ENCODE assay signal across 21 mouse cellular contexts in the genomic region with DNA sequence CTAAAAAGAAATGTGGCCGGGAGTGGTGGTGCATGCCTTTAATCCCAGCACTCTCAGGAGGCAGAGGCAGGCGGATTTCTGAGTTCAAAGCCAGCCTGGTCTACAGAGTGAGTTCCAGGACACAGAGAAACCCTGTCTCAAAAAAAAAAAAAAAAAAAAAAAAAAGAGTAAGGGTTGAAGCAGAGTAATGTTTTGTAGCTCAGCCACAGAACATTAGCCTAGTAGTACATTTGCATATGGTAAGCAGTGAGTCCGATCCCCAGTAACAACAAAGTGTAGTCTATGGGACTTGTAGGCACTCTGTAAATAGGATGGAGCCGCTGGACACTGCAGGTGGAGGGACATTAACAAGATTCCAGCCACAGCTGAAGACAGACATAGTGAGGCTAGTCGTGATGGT. TPM values are rescaled to one million over a fixed set of nuclear protein-coding genes. Genes with fewer than 3 reads are reported as not detected.
DNase-seq lines count a peak whose midpoint lies in the region; ATAC-seq and TF ChIP-seq lines count a peak whose summit lies in the region.
"Had no signal": no experiment of that assay in that cellular context is flagged by ENCODE, and none has a peak within 500 bp of the region (broad histone marks: within the 10 kb centered on the region; RNA-seq: fewer than 3 reads in every experiment).

No protein-coding gene starts in this region.

- ATAC-seq in liver, embryonic 11.5 days (replicated peaks; ENCODE audit: low FRiP score), result no peak
- ATAC-seq in liver, postnatal 0 days, result no peak
- no peak for ATAC-seq in intestine, embryonic 16.5 days
- ATAC-seq: Patski had no signal

- H3K27ac ChIP-seq in heart, adult 2 months, result peak overlapping the region; percentile 90
- 0 out of 2 replicates have a peak overlapping the region, but pooled peaks have one; percentile 4 for H3K27ac ChIP-seq in liver, embryonic 11.5 days (ENCODE audit: low read depth, low read length)
- H3K27ac ChIP-seq in liver, postnatal 0 days (ENCODE audit: low read depth), result no peak overlapping the region
- no peak overlapping the region; the same call in 1 of the 2 replicates for H3K27ac ChIP-seq in CH12.LX (ENCODE audit: insufficient read depth, low read depth)
- H3K27ac ChIP-seq in MEL (ENCODE audit: control insufficient read depth, low read depth, low read length), result peak overlapping the region; percentile 92
- no peak overlapping the region for H3K27ac ChIP-seq in intestine, embryonic 16.5 days (ENCODE audit: low read length)
- H3K27ac ChIP-seq: embryonic facial prominence, embryonic 15.5 days; intestine, embryonic 15.5 days; liver, embryonic 14.5 days had no signal

- H3K79me2 ChIP-seq in heart, adult 2 months (replicated peaks; ENCODE audit: control insufficient read depth, insufficient read depth, low read length), result no peaks in the 10 kb centered on the region
- H3K79me2 ChIP-seq in CH12.LX (replicated peaks; ENCODE audit: control insufficient read depth, extremely low read depth, insufficient read depth, poor library complexity, severe bottlenecking), result peaks cover 2% of the 10 kb centered on the region
- H3K79me2 ChIP-seq in MEL (ENCODE audit: control insufficient read depth, insufficient read depth, low read length, poor library complexity), result peaks cover 28% of the 10 kb centered on the region

- no peak overlapping the region for H3K9ac ChIP-seq in heart, adult 2 months (ENCODE audit: low read depth, low read length)
- no peak overlapping the region for H3K9ac ChIP-seq in liver, embryonic 11.5 days (ENCODE audit: low read depth, low read length)
- H3K9ac ChIP-seq in liver, postnatal 0 days (replicated peaks), result no peak overlapping the region
- H3K9ac ChIP-seq in CH12.LX (ENCODE audit: insufficient read depth, low read depth) (peak overlapping the region; percentile 63; the same call in 1 of the 2 replicates), MEL (ENCODE audit: control insufficient read depth, low read depth, low read length, poor library complexity, severe bottlenecking) (peak overlapping the region; percentile 84)
- H3K9ac ChIP-seq in intestine, embryonic 16.5 days (ENCODE audit: low read depth, low read length), result no peak overlapping the region
- H3K9ac ChIP-seq: liver, embryonic 14.5 days had no signal

- WGBS in heart, adult 2 months, result 73% methylated on average over 5 of the region's 5 CpGs
- WGBS in liver, embryonic 11.5 days, result 64% methylated on average over 5 of the region's 5 CpGs
- 74% methylated on average over 5 of the region's 5 CpGs for WGBS in liver, postnatal 0 days (ENCODE audit: insufficient replicate concordance)
- 69% methylated on average over 5 of the region's 5 CpGs for WGBS in intestine, embryonic 16.5 days

- intact Hi-C loops in heart, adult 2 months (cut with DNase I), result loop anchor here (1.0 kb wide), 1 partner anchor 15 kb away; no protein-coding TSS in a partner anchor
- intact Hi-C loops in heart, postnatal 36 days (cut with DNase I), result loop anchor here (2.0 to 5.0 kb wide), 2 partner anchors 18 to 238 kb away; a partner anchor contains a TSS

- H3K9me3 ChIP-seq in liver, embryonic 11.5 days (ENCODE audit: control insufficient read depth, low read length), result no peaks in the 10 kb centered on the region
- H3K9me3 ChIP-seq in liver, postnatal 0 days (ENCODE audit: low read length), result no peaks in the 10 kb centered on the region
- H3K9me3 ChIP-seq in CH12.LX (replicated peaks; ENCODE audit: low read length), result no peaks in the 10 kb centered on the region
- no peaks in the 10 kb centered on the region for H3K9me3 ChIP-seq in MEL (replicated peaks; ENCODE audit: insufficient read depth, low read length)
- H3K9me3 ChIP-seq in intestine, embryonic 16.5 days (ENCODE audit: control insufficient read depth, low read length), result no peaks in the 10 kb centered on the region
- H3K9me3 ChIP-seq: embryonic facial prominence, embryonic 15.5 days; forebrain, embryonic 10.5 days; intestine, embryonic 15.5 days; limb, embryonic 10.5 days had no signal

- in situ Hi-C loops in CH12.LX (cut with MboI; ENCODE audit: low pct_ligation_motif_present, low pct_unique_long_range_greater_than_20kb, low sequenced_read_pairs), result no loop called here

- no peak overlapping the region for H3K4me2 ChIP-seq in liver, embryonic 11.5 days
- no peak overlapping the region for H3K4me2 ChIP-seq in liver, postnatal 0 days (ENCODE audit: low read depth, low read length)
- H3K4me2 ChIP-seq in CH12.LX (ENCODE audit: insufficient read depth, low read depth, poor library complexity, severe bottlenecking), result no peak overlapping the region
- no peak overlapping the region for H3K4me2 ChIP-seq in intestine, embryonic 16.5 days (ENCODE audit: low read depth, low read length)

- no peaks in the 10 kb centered on the region for H3K27me3 ChIP-seq in heart, adult 2 months (ENCODE audit: control insufficient read depth, insufficient read depth, low read length)
- no peaks in the 10 kb centered on the region for H3K27me3 ChIP-seq in liver, embryonic 11.5 days (replicated peaks; ENCODE audit: control insufficient read depth, insufficient read depth, low read length)
- H3K27me3 ChIP-seq in liver, postnatal 0 days (ENCODE audit: insufficient read depth, low read length), result no peaks in the 10 kb centered on the region
- H3K27me3 ChIP-seq in CH12.LX (replicated peaks), result no peaks in the 10 kb centered on the region
- H3K27me3 ChIP-seq in MEL (ENCODE audit: control insufficient read depth in 1 of 2, insufficient read depth in 2 of 2, low read length in 2 of 2), result no peaks in the 10 kb centered on the region
- H3K27me3 ChIP-seq in intestine, embryonic 16.5 days (replicated peaks; ENCODE audit: control insufficient read depth, insufficient read depth, low read length), result peaks cover 5% of the 10 kb centered on the region; the same call in 1 of the 2 replicates
- H3K27me3 ChIP-seq: Patski had no signal

- peaks cover 2% of the 10 kb centered on the region for H3K4me1 ChIP-seq in heart, adult 2 months (ENCODE audit: control insufficient read depth, insufficient read depth, low read length)
- peaks cover 38% of the 10 kb centered on the region for H3K4me1 ChIP-seq in liver, embryonic 11.5 days (replicated peaks; ENCODE audit: control insufficient read depth, insufficient read depth, low read length)
- peaks cover 31% of the 10 kb centered on the region for H3K4me1 ChIP-seq in liver, postnatal 0 days (ENCODE audit: insufficient read depth)
- H3K4me1 ChIP-seq in CH12.LX (ENCODE audit: control insufficient read depth in 1 of 2, insufficient read depth in 2 of 2) (peaks cover 18 to 46% of the 10 kb centered on the region in 2 experiments), MEL (ENCODE audit: control insufficient read depth in 1 of 2, insufficient read depth in 2 of 2, low read length in 2 of 2) (peaks cover 28 to 63% of the 10 kb centered on the region in 2 experiments)
- H3K4me1 ChIP-seq in intestine, embryonic 16.5 days (ENCODE audit: control insufficient read depth, insufficient read depth, low read length), result peaks cover 4% of the 10 kb centered on the region; the same call in 1 of the 2 replicates

- DNase-seq in heart, adult 2 months, result no peak
- DNase-seq in heart, postnatal 36 days, result no peak
- no peak for DNase-seq in liver, embryonic 11.5 days (ENCODE audit: low spot score)
- DNase-seq in liver, postnatal 0 days, result no peak
- no peak for DNase-seq in CH12.LX (ENCODE audit: extremely low read depth)
- DNase-seq in MEL (ENCODE audit: low read depth, low spot score), result no peak
- DNase-seq in thymus, postnatal 10 days (ENCODE audit: low spot score in 2 of 2), result no peak
- DNase-seq: adrenal gland, postnatal 10 days; cerebellum, adult 11 months; cerebellum, postnatal 10 days; gastrocnemius, postnatal 25 days; layer of hippocampus, adult 9-11 months had no signal

- no peak overlapping the region for H3K4me3 ChIP-seq in heart, adult 2 months
- H3K4me3 ChIP-seq in liver, embryonic 11.5 days (ENCODE audit: low read depth, low read length), result no peak overlapping the region
- no peak overlapping the region for H3K4me3 ChIP-seq in liver, postnatal 0 days (ENCODE audit: low read depth, low read length)
- H3K4me3 ChIP-seq in CH12.LX (replicated peaks in 1 of 3; ENCODE audit: low read depth in 2 of 3, low read length in 2 of 3, poor library complexity in 1 of 3) (no peak overlapping the region), MEL (ENCODE audit: control insufficient read depth in 1 of 2, insufficient read depth in 1 of 2, low read depth in 2 of 2, low read length in 2 of 2) (peak overlapping the region in 1 of 2 experiments; percentile 91; a peak in 1 of 4 replicates)
- H3K4me3 ChIP-seq in intestine, embryonic 16.5 days (ENCODE audit: low read length), result no peak overlapping the region

- no peak for TF ChIP-seq EP300 in heart, adult 2 months (IDR thresholded peaks at IDR 0.05; ENCODE audit: insufficient read depth, low read depth, low read length)
- TF ChIP-seq EP300 in liver, postnatal 0 days (IDR thresholded peaks at IDR 0.05; ENCODE audit: low read depth), result no peak
- TF ChIP-seq EP300 in CH12.LX (IDR thresholded peaks at IDR 0.05; ENCODE audit: low read length), result no peak
- no peak for TF ChIP-seq EP300 in MEL (IDR thresholded peaks at IDR 0.05; ENCODE audit: low read depth in 1 of 2, low read length in 2 of 2)

- dilution Hi-C loops in CH12.LX (cut with MboI; ENCODE audit: extremely low pct_ligation_motif_present, extremely low pct_unique_long_range_greater_than_20kb, low sequenced_read_pairs), result no loop called here

- TF ChIP-seq CTCF in heart, adult 2 months (IDR thresholded peaks at IDR 0.05), result no peak
- TF ChIP-seq CTCF in liver, postnatal 0 days (IDR thresholded peaks at IDR 0.05; ENCODE audit: low read depth), result no peak
- TF ChIP-seq CTCF in CH12.LX (conservative IDR thresholded peaks at IDR 0.05 in 1 of 2, IDR thresholded peaks at IDR 0.05 in 1 of 2; ENCODE audit: low read depth in 2 of 2, low read length in 2 of 2) (no peak), MEL (IDR thresholded peaks at IDR 0.05 in 2 of 3, conservative IDR thresholded peaks at IDR 0.05 in 1 of 3; ENCODE audit: control insufficient read depth in 1 of 3, insufficient read depth in 1 of 3, low read depth in 2 of 3, low read length in 3 of 3, poor library complexity in 1 of 3, severe bottlenecking in 1 of 3) (no peak)

- H3K36me3 ChIP-seq in heart, adult 2 months (ENCODE audit: control insufficient read depth, insufficient read depth, low read length), result no peaks in the 10 kb centered on the region
- no peaks in the 10 kb centered on the region for H3K36me3 ChIP-seq in liver, embryonic 11.5 days (ENCODE audit: control insufficient read depth, insufficient read depth, low read length)
- no peaks in the 10 kb centered on the region for H3K36me3 ChIP-seq in liver, postnatal 0 days (replicated peaks; ENCODE audit: insufficient read depth, low read length)
- H3K36me3 ChIP-seq in CH12.LX (replicated peaks in 1 of 2; ENCODE audit: control insufficient read depth in 1 of 2, insufficient read depth in 1 of 2, low read length in 1 of 2), result peaks cover 23 to 26% of the 10 kb centered on the region in 2 experiments
- H3K36me3 ChIP-seq in MEL (ENCODE audit: control insufficient read depth in 1 of 2, insufficient read depth in 2 of 2, low read length in 2 of 2), result peaks cover 12 to 65% of the 10 kb centered on the region in 2 experiments; a peak in 3 of 4 replicates
- no peaks in the 10 kb centered on the region for H3K36me3 ChIP-seq in intestine, embryonic 16.5 days (ENCODE audit: control insufficient read depth, insufficient read depth, low read length)
- H3K36me3 ChIP-seq: embryonic facial prominence, embryonic 15.5 days; forebrain, embryonic 10.5 days; intestine, embryonic 15.5 days; limb, embryonic 10.5 days had no signal

- TF ChIP-seq RAD21 in CH12.LX (IDR thresholded peaks at IDR 0.05; ENCODE audit: low read depth, low read length), result no peak
- no peak for TF ChIP-seq RAD21 in MEL (IDR thresholded peaks at IDR 0.05; ENCODE audit: low read depth, low read length)

- no peak for TF ChIP-seq POLR2A in heart, adult 2 months (IDR thresholded peaks at IDR 0.05; ENCODE audit: insufficient read depth, low read depth, low read length)
- TF ChIP-seq POLR2A in CH12.LX (IDR thresholded peaks at IDR 0.05; ENCODE audit: low read depth, low read length) (no peak), MEL (IDR thresholded peaks at IDR 0.05; ENCODE audit: control insufficient read depth in 1 of 2, insufficient read depth in 1 of 2, low read depth in 1 of 2, low read length in 2 of 2, poor library complexity in 1 of 2) (no peak)

RNA-seq across cellular contexts. Expression of a gene that starts 1.1 kb away (rescaled TPM):
- 1 to 10 TPM; 2.4 to 3.6 TPM for total RNA-seq in heart, adult 2 months (2021)
- 2.3 and 3.3 TPM in 2 replicates for polyA plus RNA-seq in heart, adult 2 months (2012; rRNA removed)
- total RNA-seq in heart, postnatal 36 days (2021), result 1 to 10 TPM; 3.6 to 3.8 TPM
- polyA plus RNA-seq in liver, embryonic 11.5 days (2014; fragmentation: Nextera tagmentation; extraction: Ambion mirVana), result 13.9 and 18.1 TPM in 2 replicates
- 4.1 and 5.5 TPM in 2 replicates for polyA plus RNA-seq in liver, postnatal 0 days (2015; fragmentation: Nextera tagmentation; extraction: Ambion mirVana)
- total RNA-seq in CH12.LX (2012; rRNA removed) (16.5 and 56.9 TPM in 2 replicates), CH12.LX (2014; rRNA removed) (18.2 and 30.0 TPM in 2 replicates), MEL (2012; rRNA removed) (6.1 and 62.9 TPM in 2 replicates)
- polyA plus RNA-seq in CH12.LX (2012; ENCODE audit: insufficient read length, low read depth) (23.7 and 25.1 TPM in 2 replicates), MEL (2012; ENCODE audit: insufficient read depth in 1 of 2, insufficient read length in 2 of 2, low read depth in 1 of 2, low replicate concordance in 2 of 2, missing spikeins in 1 of 2) (10 to 100 TPM in 1 of 2 experiments, not detected in 1; 34.9 TPM)
- polyA plus RNA-seq in intestine, embryonic 16.5 days (2015; fragmentation: Nextera tagmentation; extraction: Ambion mirVana), result 4.4 and 7.1 TPM in 2 replicates
- total RNA-seq: monocyte, adult 5-6 weeks had no signal

RNA-seq across cellular contexts. Expression of a gene that starts 12.5 kb away (rescaled TPM):
- total RNA-seq in heart, adult 2 months (2021), result 10 to 100 TPM; 44.3 to 45.2 TPM
- polyA plus RNA-seq in heart, adult 2 months (2012; rRNA removed), result 107 and 128 TPM in 2 replicates
- total RNA-seq in heart, postnatal 36 days (2021), result 10 to 100 TPM; 44.2 to 51.4 TPM
- polyA plus RNA-seq in liver, embryonic 11.5 days (2014; fragmentation: Nextera tagmentation; extraction: Ambion mirVana), result 104 and 105 TPM in 2 replicates
- polyA plus RNA-seq in liver, postnatal 0 days (2015; fragmentation: Nextera tagmentation; extraction: Ambion mirVana), result 30.2 and 31.0 TPM in 2 replicates
- 118 and 134 TPM in 2 replicates for total RNA-seq in CH12.LX (2012; rRNA removed)
- 98.0 and 109 TPM in 2 replicates for total RNA-seq in CH12.LX (2014; rRNA removed)
- polyA plus RNA-seq in CH12.LX (2012; ENCODE audit: insufficient read length, low read depth), result 133 and 143 TPM in 2 replicates
- total RNA-seq in MEL (2012; rRNA removed), result 84.9 and 90.9 TPM in 2 replicates
- 100 to 1,000 TPM in 1 of 2 experiments, 10 to 100 TPM in 1; 92.1 to 162 TPM for polyA plus RNA-seq in MEL (2012; ENCODE audit: insufficient read depth in 1 of 2, insufficient read length in 2 of 2, low read depth in 1 of 2, low replicate concordance in 2 of 2, missing spikeins in 1 of 2)
- polyA plus RNA-seq in intestine, embryonic 16.5 days (2015; fragmentation: Nextera tagmentation; extraction: Ambion mirVana), result 82.5 and 83.2 TPM in 2 replicates

RNA-seq across cellular contexts. Expression of a gene that starts 31.5 kb away (rescaled TPM):
- total RNA-seq in heart, adult 2 months (2021), result not detected
- polyA plus RNA-seq in heart, adult 2 months (2012; rRNA removed), result 0.31 TPM in 1 of 2 replicates, not detected in the other
- total RNA-seq in heart, postnatal 36 days (2021), result not detected
- 0.45 and 0.49 TPM in 2 replicates for polyA plus RNA-seq in liver, embryonic 11.5 days (2014; fragmentation: Nextera tagmentation; extraction: Ambion mirVana)
- polyA plus RNA-seq in liver, postnatal 0 days (2015; fragmentation: Nextera tagmentation; extraction: Ambion mirVana), result not detected in 2 replicates
- total RNA-seq in CH12.LX (2012; rRNA removed) (not detected in 2 replicates), CH12.LX (2014; rRNA removed) (not detected in 2 replicates), MEL (2012; rRNA removed) (not detected in 2 replicates)
- polyA plus RNA-seq in CH12.LX (2012; ENCODE audit: insufficient read length, low read depth) (not detected in 2 replicates), MEL (2012; ENCODE audit: insufficient read depth in 1 of 2, insufficient read length in 2 of 2, low read depth in 1 of 2, low replicate concordance in 2 of 2, missing spikeins in 1 of 2) (not detected)
- 2.5 and 2.7 TPM in 2 replicates for polyA plus RNA-seq in intestine, embryonic 16.5 days (2015; fragmentation: Nextera tagmentation; extraction: Ambion mirVana)
- total RNA-seq: gastrocnemius, postnatal 25 days; megakaryocyte-erythroid progenitor cell, adult 5-6 weeks; monocyte, adult 5-6 weeks had no signal
- polyA plus RNA-seq: liver, embryonic 14.5 days; Patski had no signal

RNA-seq across cellular contexts. Expression of a gene that starts 51.3 kb away (rescaled TPM):
- 10 to 100 TPM; 39.0 to 46.5 TPM for total RNA-seq in heart, adult 2 months (2021)
- 43.1 and 60.1 TPM in 2 replicates for polyA plus RNA-seq in heart, adult 2 months (2012; rRNA removed)
- 10 to 100 TPM; 43.1 to 48.7 TPM for total RNA-seq in heart, postnatal 36 days (2021)
- 25.1 and 25.9 TPM in 2 replicates for polyA plus RNA-seq in liver, embryonic 11.5 days (2014; fragmentation: Nextera tagmentation; extraction: Ambion mirVana)
- polyA plus RNA-seq in liver, postnatal 0 days (2015; fragmentation: Nextera tagmentation; extraction: Ambion mirVana), result 7.8 and 8.3 TPM in 2 replicates
- total RNA-seq in CH12.LX (2012; rRNA removed) (14.3 and 15.9 TPM in 2 replicates), CH12.LX (2014; rRNA removed) (13.1 and 17.0 TPM in 2 replicates), MEL (2012; rRNA removed) (19.2 and 19.6 TPM in 2 replicates)
- polyA plus RNA-seq in CH12.LX (2012; ENCODE audit: insufficient read length, low read depth) (22.0 and 22.5 TPM in 2 replicates), MEL (2012; ENCODE audit: insufficient read depth in 1 of 2, insufficient read length in 2 of 2, low read depth in 1 of 2, low replicate concordance in 2 of 2, missing spikeins in 1 of 2) (10 to 100 TPM in 1 of 2 experiments, not detected in 1; 31.4 TPM)
- polyA plus RNA-seq in intestine, embryonic 16.5 days (2015; fragmentation: Nextera tagmentation; extraction: Ambion mirVana), result 35.8 and 37.7 TPM in 2 replicates

RNA-seq across cellular contexts. Expression of a gene that starts 53.0 kb away (rescaled TPM):
- 1 to 10 TPM; 6.9 to 8.3 TPM for total RNA-seq in heart, adult 2 months (2021)
- polyA plus RNA-seq in heart, adult 2 months (2012; rRNA removed), result 7.6 and 8.8 TPM in 2 replicates
- 10 to 100 TPM in 1 of 2 experiments, 1 to 10 TPM in 1; 8.2 to 13.8 TPM for total RNA-seq in heart, postnatal 36 days (2021)
- 8.5 and 9.8 TPM in 2 replicates for polyA plus RNA-seq in liver, embryonic 11.5 days (2014; fragmentation: Nextera tagmentation; extraction: Ambion mirVana)
- 1.2 and 1.3 TPM in 2 replicates for polyA plus RNA-seq in liver, postnatal 0 days (2015; fragmentation: Nextera tagmentation; extraction: Ambion mirVana)
- not detected in 2 replicates for total RNA-seq in CH12.LX (2012; rRNA removed)
- not detected in 2 replicates for total RNA-seq in CH12.LX (2014; rRNA removed)
- 0.09 TPM in 1 of 2 replicates, not detected in the other for polyA plus RNA-seq in CH12.LX (2012; ENCODE audit: insufficient read length, low read depth)
- 1.5 and 2.0 TPM in 2 replicates for total RNA-seq in MEL (2012; rRNA removed)
- 10 to 100 TPM in 1 of 2 experiments, not detected in 1; 24.7 TPM for polyA plus RNA-seq in MEL (2012; ENCODE audit: insufficient read depth in 1 of 2, insufficient read length in 2 of 2, low read depth in 1 of 2, low replicate concordance in 2 of 2, missing spikeins in 1 of 2)
- 3.5 and 3.6 TPM in 2 replicates for polyA plus RNA-seq in intestine, embryonic 16.5 days (2015; fragmentation: Nextera tagmentation; extraction: Ambion mirVana)
- total RNA-seq: monocyte, adult 5-6 weeks had no signal

Comparison
In these comparisons a context has a peak if more than half of its experiments do, and no peak if none do; other contexts are left out.
1. H3K27ac ChIP-seq: peak in heart, adult 2 months (single experiment), liver, embryonic 11.5 days (single experiment) and MEL (single experiment); none in liver, postnatal 0 days (single experiment), CH12.LX (single experiment) and intestine, embryonic 16.5 days (single experiment).
2. H3K9ac ChIP-seq: peak in CH12.LX (single experiment) and MEL (single experiment); none in heart, adult 2 months (single experiment), liver, embryonic 11.5 days (single experiment), liver, postnatal 0 days (single experiment) and intestine, embryonic 16.5 days (single experiment).